Mouse (Mus musculus) midbrain, embryonic 11.5 days (tissue): Measurements from ENCODE around the gene Phlda1. TPM values are rescaled to one million over a fixed set of nuclear protein-coding genes. Genes with fewer than 3 reads are reported as not detected.

Experiments used
- ATAC-seq: fragments of 200-750 bp; cut with Nextera tagmentation; 2 replicates; pipeline ENCODE4 v1.8.0; 2017; ENCODE audit warnings: moderate TSS enrichment, moderate library complexity; ENCODE audit not compliant: low FRiP score
- DNase-seq: peaks from one replicate; pipeline ENCODE4 v3.0.0; 2015; ENCODE audit warnings: low spot score; ENCODE audit errors: missing footprints
- H3K27ac ChIP-seq: fragments of 300-500 bp; sonication (generic); 2 replicates; pipeline ENCODE4 v1.5.1; 2014; ENCODE audit warnings: low read depth, low read length
- H3K27me3 ChIP-seq: fragments of 300-500 bp; sonication (generic); 2 replicates; pipeline ENCODE4 v1.6.1; 2014; ENCODE audit warnings: mild to moderate bottlenecking, low read length, moderate library complexity, mixed read lengths; ENCODE audit not compliant: control insufficient read depth, insufficient read depth
- H3K36me3 ChIP-seq: fragments of 300-500 bp; sonication (generic); 2 replicates; pipeline ENCODE4 v1.6.1; 2014; ENCODE audit warnings: mild to moderate bottlenecking, low read length, moderate library complexity, mixed read lengths; ENCODE audit not compliant: control insufficient read depth, insufficient read depth
- H3K4me1 ChIP-seq: fragments of 300-500 bp; sonication (generic); 2 replicates; pipeline ENCODE4 v1.6.1; 2014; ENCODE audit warnings: low read length; ENCODE audit not compliant: control insufficient read depth, insufficient read depth
- H3K4me2 ChIP-seq: fragments of 300-500 bp; sonication (generic); 2 replicates; pipeline ENCODE4 v1.6.1; 2014; ENCODE audit warnings: mild to moderate bottlenecking, moderate library complexity
- H3K4me3 ChIP-seq: fragments of 300-500 bp; sonication (generic); 2 replicates; pipeline ENCODE4 v1.5.1; 2014; ENCODE audit warnings: low read depth, low read length
- H3K9ac ChIP-seq: fragments of 300-500 bp; sonication (generic); 2 replicates; pipeline ENCODE4 v1.6.1; 2014; ENCODE audit warnings: low read length
- H3K9me3 ChIP-seq: fragments of 300-500 bp; sonication (generic); 2 replicates; pipeline ENCODE4 v1.6.1; 2016; ENCODE audit warnings: low read length; ENCODE audit not compliant: control insufficient read depth
- WGBS: fragments of 180-500 bp; shearing (Covaris S2); extraction: QIAGEN DNeasy Blood & Tissue Kit; methylation state at CpG from one replicate; pipeline ENCODE4 v1.1.7; 2014; 5-methylcytosine and 5-hydroxymethylcytosine counted together
- polyA plus RNA-seq: library from polyadenylated mRNA; unstranded; fragments of >200 nt; fragmentation: Nextera tagmentation; extraction: Ambion mirVana; gene quantifications from 2 replicates; pipeline ENCODE4 v1.2.1, GENCODE M21; 2014

The Phlda1 gene
- polyA plus RNA-seq, 1 experiment from 2014 or later = 13.1 TPM

GRCm38 (mm10) chr10:111545648-111546047 lies 39.6 kb downstream of the Phlda1 start:
- no peaks in the 10 kb centered on the region for H3K27me3 ChIP-seq
- WGBS = 84% methylated on average over 4 of the region's 4 CpGs
- ATAC-seq (no peak), DNase-seq (no peak)
- no peak overlapping the region for H3K4me3 ChIP-seq
- H3K4me1 ChIP-seq = 0 out of 2 replicates have a peak, but pooled peaks cover 2% of the 10 kb centered on the region
- H3K9ac ChIP-seq = no peak overlapping the region
- no peak overlapping the region for H3K4me2 ChIP-seq
- H3K9me3 ChIP-seq = no peaks in the 10 kb centered on the region
- H3K27ac ChIP-seq = no peak overlapping the region
- no peaks in the 10 kb centered on the region for H3K36me3 ChIP-seq

DNA sequence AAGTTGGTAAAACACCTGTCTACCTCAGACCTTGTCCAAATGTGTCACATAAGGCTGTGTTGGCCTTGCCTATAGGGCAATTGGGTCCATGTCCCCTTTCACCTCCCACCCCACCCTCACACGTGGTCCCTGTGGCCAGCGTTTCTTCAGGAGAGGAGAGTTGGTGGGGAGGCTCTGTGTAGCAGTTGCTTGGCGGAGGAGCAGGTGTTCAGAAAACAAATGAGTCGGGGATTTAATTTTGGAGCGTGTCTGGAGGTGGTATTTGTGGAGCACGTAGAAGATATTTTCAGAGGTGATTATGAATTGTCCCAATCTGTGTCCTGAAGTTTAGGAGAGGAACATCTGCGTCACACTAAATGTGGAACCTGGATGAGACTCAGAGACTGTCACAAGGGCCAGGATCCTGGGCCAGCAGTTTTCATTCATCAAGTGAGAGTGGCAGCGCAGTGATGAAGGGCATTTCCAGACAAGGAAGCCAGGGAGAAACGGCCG lies 41.8 kb downstream of the Phlda1 start:
- ATAC-seq (no peak), DNase-seq (no peak)
- no peaks in the 10 kb centered on the region for H3K36me3 ChIP-seq
- H3K4me3 ChIP-seq = no peak overlapping the region
- 84% methylated on average over 10 of the region's 10 CpGs for WGBS
- no peak overlapping the region for H3K9ac ChIP-seq
- H3K27me3 ChIP-seq = no peaks in the 10 kb centered on the region
- no peak overlapping the region for H3K4me2 ChIP-seq
- H3K27ac ChIP-seq = no peak overlapping the region
- H3K9me3 ChIP-seq = no peaks in the 10 kb centered on the region
- H3K4me1 ChIP-seq = 0 out of 2 replicates have a peak, but pooled peaks cover 2% of the 10 kb centered on the region

DNA sequence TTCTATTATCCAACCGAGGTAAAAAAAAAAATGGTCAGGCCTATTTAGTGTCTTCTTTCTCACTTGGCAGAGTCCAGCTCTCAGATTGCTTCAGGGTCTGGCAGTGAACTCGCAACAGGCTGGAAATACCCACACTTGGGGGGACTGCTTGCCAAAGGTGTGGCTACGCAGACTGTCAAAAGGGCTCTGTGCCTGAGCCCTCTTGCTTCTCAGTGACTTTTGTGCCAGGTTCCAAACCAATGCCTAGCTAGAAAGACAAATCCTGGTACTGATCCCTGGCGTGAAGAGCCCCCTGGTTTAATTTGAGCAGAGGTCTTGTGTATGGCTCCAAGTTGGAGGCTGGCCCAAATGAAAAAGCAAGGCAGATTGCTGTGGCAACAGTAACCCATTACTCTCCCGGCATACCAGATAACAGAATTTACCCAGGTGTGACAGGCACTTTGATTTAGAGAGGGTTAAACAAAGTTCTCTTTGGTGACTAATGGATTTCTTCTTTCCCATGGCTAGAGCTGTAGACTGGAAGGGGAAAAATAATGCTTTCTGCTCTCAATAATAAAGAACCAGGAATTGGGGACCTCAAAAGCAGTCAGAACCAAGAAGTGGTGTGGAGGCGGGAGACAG lies 44.1 kb downstream of the Phlda1 start:
- Histone ChIP-seq H3K4me2 (no peak overlapping the region), H3K9ac (no peak overlapping the region), H3K4me3 (no peak overlapping the region), H3K4me1 (no peaks in the 10 kb centered on the region), H3K27me3 (no peaks in the 10 kb centered on the region), H3K36me3 (no peaks in the 10 kb centered on the region), H3K27ac (no peak overlapping the region), H3K9me3 (no peaks in the 10 kb centered on the region)
- no peak for ATAC-seq
- DNase-seq = no peak
- 81% methylated on average over 6 of the region's 6 CpGs for WGBS

DNA sequence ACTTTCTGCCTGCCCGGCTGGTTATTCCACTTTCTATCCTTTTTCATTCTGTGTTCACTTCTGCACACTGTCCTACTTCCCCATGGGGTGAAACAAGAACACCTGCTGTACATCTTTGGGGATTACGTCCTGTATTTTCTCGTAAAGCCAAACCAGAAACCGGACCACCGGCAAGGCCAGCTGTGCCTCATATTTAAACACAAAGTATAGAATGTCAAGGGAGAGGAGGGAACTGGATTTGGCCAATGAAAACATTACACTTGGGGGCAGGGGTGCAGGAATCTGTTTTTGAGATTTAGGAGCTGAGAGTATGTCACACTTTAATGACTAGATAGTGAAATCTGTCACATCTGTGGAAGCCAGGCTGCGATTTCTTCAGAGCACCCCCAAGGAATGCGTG lies 47.6 kb downstream of the Phlda1 start:
- Histone ChIP-seq H3K27me3 (no peaks in the 10 kb centered on the region), H3K4me1 (no peaks in the 10 kb centered on the region), H3K9ac (no peak overlapping the region), H3K4me3 (no peak overlapping the region), H3K36me3 (no peaks in the 10 kb centered on the region), H3K4me2 (no peak overlapping the region), H3K27ac (no peak overlapping the region), H3K9me3 (no peaks in the 10 kb centered on the region)
- 81% methylated on average over 7 of the region's 7 CpGs for WGBS
- no peak for DNase-seq
- ATAC-seq = no peak

GRCm38 (mm10) chr10:111554651-111555050 lies 48.6 kb downstream of the Phlda1 start:
- ATAC-seq = no peak
- no peak overlapping the region for H3K9ac ChIP-seq
- H3K4me2 ChIP-seq = no peak overlapping the region
- no peak for DNase-seq
- no peaks in the 10 kb centered on the region for H3K36me3 ChIP-seq
- H3K9me3 ChIP-seq = no peaks in the 10 kb centered on the region
- H3K27ac ChIP-seq = no peak overlapping the region
- no peaks in the 10 kb centered on the region for H3K27me3 ChIP-seq
- H3K4me3 ChIP-seq = no peak overlapping the region
- no peaks in the 10 kb centered on the region for H3K4me1 ChIP-seq
- WGBS = 93% methylated on average over 5 of the region's 5 CpGs

- H3K9me3 ChIP-seq = no peaks in the 10 kb centered on the region
- H3K4me2 ChIP-seq = no peak overlapping the region
- no peak overlapping the region for H3K9ac ChIP-seq
- 88% methylated on average over 5 of the region's 5 CpGs for WGBS
- DNase-seq = no peak
- H3K27ac ChIP-seq = no peak overlapping the region
- ATAC-seq = no peak
- H3K27me3 ChIP-seq = no peaks in the 10 kb centered on the region
- no peaks in the 10 kb centered on the region for H3K36me3 ChIP-seq
- H3K4me3 ChIP-seq = no peak overlapping the region
- H3K4me1 ChIP-seq = no peaks in the 10 kb centered on the region
These were observed 52.1 kb downstream of the Phlda1 start for GRCm38 (mm10) chr10:111558211-111558610.

Other genes starting within 250 kb of the Phlda1 start
- gene Bbs10, start 207.6 kb upstream of the Phlda1 start, polyA plus RNA-seq = 7.7 and 9.0 TPM in 2 replicates
- 447 and 449 TPM in 2 replicates for gene Nap1l1, start 33.1 kb upstream of the Phlda1 start, polyA plus RNA-seq